Mouse (Mus musculus): ENCODE measurements at regions not wholly inside any gene's neighbourhood (a gene's known extent, or its start where the extent isn't known, plus 50 kb on each side); places are given as distances from the start of the nearest gene placed in this dataset.

DNA sequence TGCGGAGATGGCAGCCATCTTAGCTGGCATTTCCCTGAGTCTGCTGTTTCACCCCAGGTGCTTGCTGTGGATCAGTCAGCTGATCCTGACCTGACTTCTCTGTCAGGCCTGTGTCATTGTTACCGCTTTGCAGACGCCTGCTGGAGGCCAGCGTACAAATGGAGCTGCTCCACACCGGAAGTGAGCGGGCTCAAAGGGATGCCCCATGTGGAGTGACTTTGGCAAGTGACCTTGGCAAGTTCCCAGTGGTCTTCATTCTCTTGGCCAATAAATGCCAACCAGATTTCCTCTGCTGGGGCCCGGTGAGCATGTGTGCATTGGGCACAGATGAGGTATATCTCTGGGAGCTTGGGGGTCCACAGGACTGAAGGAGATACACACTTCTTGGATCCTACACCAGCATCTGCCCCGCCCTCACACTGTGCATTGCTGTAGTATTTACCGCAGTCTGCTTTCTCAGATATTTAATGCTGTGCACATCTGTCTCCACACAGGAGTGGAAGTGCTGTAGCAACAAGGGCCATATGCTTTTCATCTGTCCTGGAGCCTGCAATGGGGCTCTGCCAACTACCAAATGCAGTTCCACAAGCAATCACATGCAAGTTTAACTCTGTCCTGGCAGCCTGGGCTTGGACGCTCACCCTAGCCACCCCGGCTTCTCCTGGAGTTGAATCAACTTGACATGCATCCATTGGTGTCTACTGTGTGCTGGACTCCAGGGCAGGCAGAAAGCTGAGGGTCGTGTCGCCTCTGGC is 202.7 kb downstream of the Cdh26 start:
- no peak overlapping the region for H3K4me3 ChIP-seq (ENCODE audit: control insufficient read depth, low read depth, low read length)
- no peaks in the 10 kb centered on the region for H3K27me3 ChIP-seq (ENCODE audit: control insufficient read depth, insufficient read depth, low read length)
- H3K4me1 ChIP-seq (ENCODE audit: control insufficient read depth, insufficient read depth, low read length): no peaks in the 10 kb centered on the region
- H3K27ac ChIP-seq (ENCODE audit: control insufficient read depth, insufficient read depth, low read depth, low read length): no peak overlapping the region
- H3K36me3 ChIP-seq (ENCODE audit: control insufficient read depth, insufficient read depth, low read length): no peaks in the 10 kb centered on the region
- TF ChIP-seq POLR2A (IDR thresholded peaks at IDR 0.05; ENCODE audit: control insufficient read depth, low read depth, low read length): no peak
- TF ChIP-seq CTCF (IDR thresholded peaks at IDR 0.05; ENCODE audit: control insufficient read depth, insufficient read depth, insufficient replicate concordance, low read depth, low read length): no peak

DNA sequence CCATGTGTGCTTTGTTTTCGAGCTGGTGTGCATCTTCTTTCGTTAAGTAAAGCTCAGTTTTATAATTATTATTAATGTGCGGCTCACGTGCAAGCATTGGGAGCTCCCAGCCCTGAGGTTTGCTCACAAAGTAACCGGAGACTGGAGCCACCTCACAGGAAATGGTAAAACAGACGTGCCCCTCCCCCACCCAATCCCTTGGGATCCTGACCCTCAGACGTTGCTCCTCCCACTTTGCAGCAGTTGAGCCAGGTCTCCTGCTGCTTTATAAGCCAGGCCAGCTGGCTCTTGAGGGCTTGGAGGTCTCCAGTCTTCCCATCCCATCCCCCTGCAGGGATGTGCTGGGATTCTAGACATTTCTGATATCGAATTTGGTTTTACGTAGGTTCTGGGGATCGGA is 203.8 kb downstream of the Cdh26 start:
- Histone ChIP-seq H3K27ac (ENCODE audit: control insufficient read depth, insufficient read depth, low read depth, low read length) (no peak overlapping the region), H3K36me3 (ENCODE audit: control insufficient read depth, insufficient read depth, low read length) (no peaks in the 10 kb centered on the region), H3K27me3 (ENCODE audit: control insufficient read depth, insufficient read depth, low read length) (no peaks in the 10 kb centered on the region), H3K4me1 (ENCODE audit: control insufficient read depth, insufficient read depth, low read length) (no peaks in the 10 kb centered on the region), H3K4me3 (ENCODE audit: control insufficient read depth, low read depth, low read length) (no peak overlapping the region)
- no peak for TF ChIP-seq CTCF (IDR thresholded peaks at IDR 0.05; ENCODE audit: control insufficient read depth, insufficient read depth, insufficient replicate concordance, low read depth, low read length)
- no peak for TF ChIP-seq POLR2A (IDR thresholded peaks at IDR 0.05; ENCODE audit: control insufficient read depth, low read depth, low read length)

DNA sequence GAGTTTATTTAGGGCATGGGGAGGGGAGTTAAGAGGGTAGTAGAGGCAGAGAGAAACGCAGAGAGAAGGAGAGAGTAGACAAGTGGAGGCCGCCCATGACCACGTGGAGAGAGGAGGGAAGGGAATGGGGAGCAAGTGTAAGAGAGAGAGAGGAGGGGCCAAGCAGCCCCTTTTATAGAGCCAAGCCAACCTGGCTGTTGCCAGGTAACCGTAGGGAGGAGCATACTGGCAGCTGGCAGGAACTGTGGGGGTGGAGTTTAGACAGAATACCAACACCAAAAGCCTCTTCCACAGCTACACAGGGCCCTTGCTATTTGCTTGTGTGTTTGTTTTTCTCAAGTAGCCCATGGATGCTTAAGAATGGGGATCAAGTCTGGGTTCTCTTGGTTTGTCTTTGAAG is 205.4 kb downstream of the Cdh26 start:
- no peaks in the 10 kb centered on the region for H3K36me3 ChIP-seq (ENCODE audit: control insufficient read depth, insufficient read depth, low read length)
- H3K27me3 ChIP-seq (ENCODE audit: control insufficient read depth, insufficient read depth, low read length): no peaks in the 10 kb centered on the region
- no peak overlapping the region for H3K4me3 ChIP-seq (ENCODE audit: control insufficient read depth, low read depth, low read length)
- H3K4me1 ChIP-seq (ENCODE audit: control insufficient read depth, insufficient read depth, low read length): no peaks in the 10 kb centered on the region
- H3K27ac ChIP-seq (ENCODE audit: control insufficient read depth, insufficient read depth, low read depth, low read length): no peak overlapping the region
- TF ChIP-seq POLR2A (IDR thresholded peaks at IDR 0.05; ENCODE audit: control insufficient read depth, low read depth, low read length) (no peak), CTCF (IDR thresholded peaks at IDR 0.05; ENCODE audit: control insufficient read depth, insufficient read depth, insufficient replicate concordance, low read depth, low read length) (no peak)

DNA sequence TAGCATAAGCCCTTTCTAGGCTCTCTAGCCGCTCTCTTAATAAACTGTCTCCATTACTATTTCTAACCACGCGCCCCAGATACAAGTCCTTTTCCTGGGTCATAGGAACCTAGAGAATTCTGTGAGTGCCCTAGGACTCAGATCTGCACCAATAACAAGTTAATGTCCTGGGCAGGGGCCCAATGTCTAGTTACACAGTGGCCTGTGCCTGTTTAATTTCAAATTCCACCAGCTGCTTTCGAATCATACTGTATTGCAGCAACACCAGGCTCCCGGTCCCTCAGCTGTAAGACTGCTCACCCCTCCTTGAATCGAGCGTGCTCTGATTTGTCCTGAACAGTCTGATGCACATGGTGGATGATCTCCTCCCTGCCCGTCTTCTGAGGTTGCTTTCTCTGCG is 206.6 kb downstream of the Cdh26 start:
- no peak overlapping the region for H3K27ac ChIP-seq (ENCODE audit: control insufficient read depth, insufficient read depth, low read depth, low read length)
- no peaks in the 10 kb centered on the region for H3K4me1 ChIP-seq (ENCODE audit: control insufficient read depth, insufficient read depth, low read length)
- no peaks in the 10 kb centered on the region for H3K27me3 ChIP-seq (ENCODE audit: control insufficient read depth, insufficient read depth, low read length)
- no peaks in the 10 kb centered on the region for H3K36me3 ChIP-seq (ENCODE audit: control insufficient read depth, insufficient read depth, low read length)
- H3K4me3 ChIP-seq (ENCODE audit: control insufficient read depth, low read depth, low read length): no peak overlapping the region
- TF ChIP-seq POLR2A (IDR thresholded peaks at IDR 0.05; ENCODE audit: control insufficient read depth, low read depth, low read length): no peak
- no peak for TF ChIP-seq CTCF (IDR thresholded peaks at IDR 0.05; ENCODE audit: control insufficient read depth, insufficient read depth, insufficient replicate concordance, low read depth, low read length)

DNA sequence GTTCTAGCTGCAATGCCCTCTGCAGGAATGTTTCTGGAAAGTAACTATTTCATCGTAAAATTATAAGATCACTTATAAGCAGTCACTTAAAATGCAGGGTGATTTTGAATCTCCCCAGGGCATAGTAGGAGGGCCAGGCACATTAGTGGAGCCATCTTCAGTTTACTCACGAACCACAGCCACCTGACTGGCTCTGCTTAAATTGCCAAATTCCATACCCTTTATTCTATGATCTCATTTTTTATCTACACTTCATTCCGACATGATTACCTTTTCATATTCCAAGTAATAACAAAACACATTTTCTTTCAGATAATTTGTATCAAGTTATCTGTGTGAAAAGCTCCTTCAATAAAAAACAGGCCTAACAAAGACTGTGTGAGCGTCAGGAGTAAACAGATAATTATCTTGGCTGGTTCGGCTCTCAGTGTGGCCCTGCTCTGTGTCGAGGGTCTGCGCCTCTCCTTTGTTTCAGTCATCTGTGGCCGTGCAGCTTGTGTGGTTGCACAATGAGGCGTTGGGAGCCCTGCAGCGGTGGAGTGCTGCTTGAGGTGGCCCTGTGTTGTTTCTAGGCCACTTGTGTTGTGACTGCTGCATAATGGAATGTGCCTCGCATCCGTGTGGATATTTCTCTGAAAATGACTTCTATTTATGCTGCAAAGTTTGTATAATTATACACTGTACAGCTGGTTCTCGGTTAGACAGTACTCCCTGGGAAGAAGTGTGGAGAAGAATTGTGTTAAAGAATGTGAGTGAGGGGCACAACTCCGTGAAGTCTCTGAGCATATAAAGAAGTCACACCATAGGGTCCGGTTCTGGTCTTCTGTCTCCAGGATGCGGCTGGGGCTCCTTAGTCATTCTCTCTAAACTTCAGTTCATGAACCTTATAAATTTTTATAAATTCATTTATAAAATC is 212.1 kb downstream of the Cdh26 start:
- Histone ChIP-seq H3K4me3 (ENCODE audit: control insufficient read depth, low read depth, low read length) (no peak overlapping the region), H3K27ac (ENCODE audit: control insufficient read depth, insufficient read depth, low read depth, low read length) (no peak overlapping the region), H3K4me1 (ENCODE audit: control insufficient read depth, insufficient read depth, low read length) (no peaks in the 10 kb centered on the region), H3K36me3 (ENCODE audit: control insufficient read depth, insufficient read depth, low read length) (no peaks in the 10 kb centered on the region), H3K27me3 (ENCODE audit: control insufficient read depth, insufficient read depth, low read length) (no peaks in the 10 kb centered on the region)
- no peak for TF ChIP-seq POLR2A (IDR thresholded peaks at IDR 0.05; ENCODE audit: control insufficient read depth, low read depth, low read length)
- no peak for TF ChIP-seq CTCF (IDR thresholded peaks at IDR 0.05; ENCODE audit: control insufficient read depth, insufficient read depth, insufficient replicate concordance, low read depth, low read length)

DNA sequence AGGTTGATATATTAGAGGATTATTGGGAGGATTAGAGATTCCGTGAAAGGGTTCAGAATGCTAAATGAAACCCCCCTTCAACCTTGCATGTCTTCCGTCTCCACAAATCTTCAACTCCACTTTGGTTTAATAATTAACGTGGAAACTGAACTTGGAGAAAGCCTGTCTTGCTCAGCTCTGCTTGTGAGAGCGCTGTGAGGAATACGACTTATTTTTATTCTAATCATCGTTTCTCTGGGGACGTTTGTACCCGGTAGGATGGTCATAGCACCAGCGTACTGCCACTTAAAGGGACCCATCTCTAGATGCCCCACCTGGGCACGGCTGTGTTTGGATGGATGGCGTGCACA is 212.7 kb downstream of the Cdh26 start:
- no peak overlapping the region for H3K4me3 ChIP-seq (ENCODE audit: control insufficient read depth, low read depth, low read length)
- H3K27ac ChIP-seq (ENCODE audit: control insufficient read depth, insufficient read depth, low read depth, low read length): no peak overlapping the region
- H3K36me3 ChIP-seq (ENCODE audit: control insufficient read depth, insufficient read depth, low read length): no peaks in the 10 kb centered on the region
- TF ChIP-seq POLR2A (IDR thresholded peaks at IDR 0.05; ENCODE audit: control insufficient read depth, low read depth, low read length) (no peak), CTCF (IDR thresholded peaks at IDR 0.05; ENCODE audit: control insufficient read depth, insufficient read depth, insufficient replicate concordance, low read depth, low read length) (no peak)
- no peaks in the 10 kb centered on the region for H3K27me3 ChIP-seq (ENCODE audit: control insufficient read depth, insufficient read depth, low read length)
- no peaks in the 10 kb centered on the region for H3K4me1 ChIP-seq (ENCODE audit: control insufficient read depth, insufficient read depth, low read length)

DNA sequence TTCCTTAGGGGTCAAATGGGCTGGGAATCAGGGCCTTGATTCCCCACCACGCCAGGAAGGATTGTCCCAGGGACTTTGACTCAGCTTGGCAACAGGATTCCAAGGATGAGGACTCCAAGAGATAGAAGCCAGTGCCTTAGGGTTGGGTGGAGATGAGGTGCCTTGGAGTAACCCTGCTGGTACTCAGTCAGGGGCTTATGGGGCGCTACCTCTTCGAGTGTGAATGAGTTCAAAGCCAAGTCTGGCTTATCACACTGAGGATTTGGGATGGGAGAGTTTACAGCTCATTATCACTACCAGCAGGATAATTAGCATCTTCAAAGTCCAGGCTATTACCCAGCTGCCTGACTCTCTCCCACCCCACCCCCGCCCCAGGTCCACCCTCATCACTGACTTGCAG is 213.5 kb downstream of the Cdh26 start:
- H3K4me1 ChIP-seq (ENCODE audit: control insufficient read depth, insufficient read depth, low read length): no peaks in the 10 kb centered on the region
- H3K27ac ChIP-seq (ENCODE audit: control insufficient read depth, insufficient read depth, low read depth, low read length): no peak overlapping the region
- no peaks in the 10 kb centered on the region for H3K36me3 ChIP-seq (ENCODE audit: control insufficient read depth, insufficient read depth, low read length)
- no peaks in the 10 kb centered on the region for H3K27me3 ChIP-seq (ENCODE audit: control insufficient read depth, insufficient read depth, low read length)
- TF ChIP-seq POLR2A (IDR thresholded peaks at IDR 0.05; ENCODE audit: control insufficient read depth, low read depth, low read length) (no peak), CTCF (IDR thresholded peaks at IDR 0.05; ENCODE audit: control insufficient read depth, insufficient read depth, insufficient replicate concordance, low read depth, low read length) (no peak)
- H3K4me3 ChIP-seq (ENCODE audit: control insufficient read depth, low read depth, low read length): no peak overlapping the region
